Mouse (Mus musculus): Measurements from ENCODE around the gene Gpr18. TPM values are rescaled to one million over a fixed set of nuclear protein-coding genes. Genes with fewer than 3 reads are reported as not detected.

Gpr18 gene
- polyA plus RNA-seq, 2 experiments: 0.08 to 0.17 TPM

GRCm38 (mm10) chr14:121927451-121927850 is 11.9 kb upstream of the Gpr18 start:
- H3K9ac ChIP-seq (replicated peaks): no peak overlapping the region
- TF ChIP-seq CTCF (IDR thresholded peaks at IDR 0.05; ENCODE audit: low read depth): no peak
- TF ChIP-seq EP300 (IDR thresholded peaks at IDR 0.05; ENCODE audit: low read depth): no peak
- no peak overlapping the region for H3K4me3 ChIP-seq (ENCODE audit: insufficient read depth in 1 of 2, low read depth in 2 of 2, low read length in 2 of 2)
- 85% methylated on average over 8 of the region's 8 CpGs for WGBS (ENCODE audit: insufficient replicate concordance)
- DNase-seq (ENCODE audit: low read depth in 3 of 3, low spot score in 3 of 3) (no peak), ATAC-seq (ENCODE audit: insufficient read depth) (no peak)
- no peak overlapping the region for H3K4me2 ChIP-seq (ENCODE audit: low read depth)
- no peaks in the 10 kb centered on the region for H3K9me3 ChIP-seq (ENCODE audit: control insufficient read depth, low read length)
- H3K36me3 ChIP-seq (replicated peaks; ENCODE audit: control insufficient read depth, insufficient read depth, low read depth): no peaks in the 10 kb centered on the region
- no peaks in the 10 kb centered on the region for H3K27me3 ChIP-seq (ENCODE audit: control insufficient read depth, insufficient read depth, low read length)
- no peak overlapping the region for H3K27ac ChIP-seq
- H3K4me1 ChIP-seq (replicated peaks; ENCODE audit: control insufficient read depth in 2 of 2, insufficient read depth in 2 of 2, low read length in 1 of 2): peaks cover 12 to 28% of the 10 kb centered on the region in 2 experiments

DNA sequence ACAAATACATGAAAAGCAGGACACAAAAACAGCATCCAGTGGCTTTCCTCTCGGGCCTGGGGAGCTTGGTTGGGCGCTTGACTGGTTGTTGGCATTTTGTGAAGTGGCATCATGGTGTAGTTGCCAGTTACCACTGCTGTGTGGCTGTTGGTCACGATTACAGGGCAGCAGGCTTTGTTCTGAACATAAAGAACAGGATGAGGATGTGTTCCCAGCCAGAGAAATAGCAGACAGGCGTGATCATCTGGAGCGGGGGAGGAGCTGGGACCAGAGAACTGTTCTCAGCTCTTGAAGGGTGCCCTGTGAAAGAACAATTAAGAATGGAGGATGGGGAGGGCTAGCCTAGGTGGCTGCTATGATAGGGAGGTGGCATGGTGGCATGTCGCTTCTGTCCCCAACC is 11.3 kb upstream of the Gpr18 start:
- ATAC-seq (ENCODE audit: insufficient read depth): no peak
- DNase-seq (ENCODE audit: low read depth in 3 of 3, low spot score in 3 of 3): no peak
- WGBS (ENCODE audit: insufficient replicate concordance): 74% methylated on average over 6 of the region's 6 CpGs

DNA sequence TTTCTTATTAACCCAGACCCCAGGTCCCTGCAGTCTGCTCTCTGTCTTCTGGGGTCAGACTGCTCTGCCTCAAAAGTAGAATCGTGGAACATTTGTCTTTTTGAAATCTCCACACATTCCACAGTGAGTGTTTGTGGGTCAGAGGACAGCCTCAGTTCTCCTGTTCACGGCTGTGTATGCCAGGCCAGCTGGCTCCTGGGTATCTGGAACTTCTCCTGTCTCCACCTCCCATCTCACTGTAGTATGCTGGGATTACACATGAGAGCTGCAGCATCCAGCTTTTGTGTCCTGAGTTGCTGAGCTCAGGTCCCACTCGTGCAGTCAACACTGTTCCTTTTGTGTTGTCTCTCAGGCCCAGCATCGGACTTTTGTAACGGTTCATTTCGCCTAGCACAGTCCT is 9.3 kb upstream of the Gpr18 start:
- no peaks in the 10 kb centered on the region for H3K27me3 ChIP-seq (ENCODE audit: control insufficient read depth, insufficient read depth, low read length)
- H3K27ac ChIP-seq: no peak overlapping the region
- ATAC-seq (ENCODE audit: insufficient read depth) (no peak), DNase-seq (ENCODE audit: low read depth in 3 of 3, low spot score in 3 of 3) (no peak)
- H3K4me1 ChIP-seq (replicated peaks; ENCODE audit: control insufficient read depth in 2 of 2, insufficient read depth in 2 of 2, low read length in 1 of 2): peaks cover 12 to 17% of the 10 kb centered on the region in 2 experiments
- no peak overlapping the region for H3K4me3 ChIP-seq (ENCODE audit: insufficient read depth in 1 of 2, low read depth in 2 of 2, low read length in 2 of 2)
- H3K9me3 ChIP-seq (ENCODE audit: control insufficient read depth, low read length): no peaks in the 10 kb centered on the region
- 65% methylated on average over 6 of the region's 6 CpGs for WGBS (ENCODE audit: insufficient replicate concordance)
- no peaks in the 10 kb centered on the region for H3K36me3 ChIP-seq (replicated peaks; ENCODE audit: control insufficient read depth, insufficient read depth, low read depth)
- no peak overlapping the region for H3K9ac ChIP-seq (replicated peaks)
- TF ChIP-seq CTCF (IDR thresholded peaks at IDR 0.05; ENCODE audit: low read depth) (no peak), EP300 (IDR thresholded peaks at IDR 0.05; ENCODE audit: low read depth) (no peak)
- H3K4me2 ChIP-seq (ENCODE audit: low read depth): no peak overlapping the region

More for the DNA sequence above, 11.3 kb upstream of the Gpr18 start:
- H3K27me3 ChIP-seq (ENCODE audit: control insufficient read depth, insufficient read depth, low read length): no peaks in the 10 kb centered on the region
- H3K27ac ChIP-seq: no peak overlapping the region
- H3K4me1 ChIP-seq (replicated peaks; ENCODE audit: control insufficient read depth in 2 of 2, insufficient read depth in 2 of 2, low read length in 1 of 2): peaks cover 12 to 26% of the 10 kb centered on the region in 2 experiments
- no peak overlapping the region for H3K9ac ChIP-seq (replicated peaks)
- no peak for TF ChIP-seq EP300 (IDR thresholded peaks at IDR 0.05; ENCODE audit: low read depth)
- TF ChIP-seq CTCF (IDR thresholded peaks at IDR 0.05; ENCODE audit: low read depth): no peak
- H3K4me2 ChIP-seq (ENCODE audit: low read depth): no peak overlapping the region
- H3K4me3 ChIP-seq (ENCODE audit: insufficient read depth in 1 of 2, low read depth in 2 of 2, low read length in 2 of 2): no peak overlapping the region
- H3K9me3 ChIP-seq (ENCODE audit: control insufficient read depth, low read length): no peaks in the 10 kb centered on the region
- no peaks in the 10 kb centered on the region for H3K36me3 ChIP-seq (replicated peaks; ENCODE audit: control insufficient read depth, insufficient read depth, low read depth)

GRCm38 (mm10) chr14:121922731-121923130 is 7.2 kb upstream of the Gpr18 start:
- no peak overlapping the region for H3K27ac ChIP-seq
- H3K4me1 ChIP-seq (replicated peaks; ENCODE audit: control insufficient read depth in 2 of 2, insufficient read depth in 2 of 2, low read length in 1 of 2): 0 out of 4 replicates have a peak, but pooled peaks cover 0 to 3% of the 10 kb centered on the region in 2 experiments
- WGBS (ENCODE audit: insufficient replicate concordance): 64% methylated on average over 4 of the region's 4 CpGs
- no peaks in the 10 kb centered on the region for H3K9me3 ChIP-seq (ENCODE audit: control insufficient read depth, low read length)
- H3K4me2 ChIP-seq (ENCODE audit: low read depth): no peak overlapping the region
- no peak overlapping the region for H3K4me3 ChIP-seq (ENCODE audit: insufficient read depth in 1 of 2, low read depth in 2 of 2, low read length in 2 of 2)
- H3K36me3 ChIP-seq (replicated peaks; ENCODE audit: control insufficient read depth, insufficient read depth, low read depth): no peaks in the 10 kb centered on the region
- H3K27me3 ChIP-seq (ENCODE audit: control insufficient read depth, insufficient read depth, low read length): no peaks in the 10 kb centered on the region
- TF ChIP-seq CTCF (IDR thresholded peaks at IDR 0.05; ENCODE audit: low read depth) (no peak), EP300 (IDR thresholded peaks at IDR 0.05; ENCODE audit: low read depth) (no peak)
- no peak overlapping the region for H3K9ac ChIP-seq (replicated peaks)
- DNase-seq (ENCODE audit: low read depth in 3 of 3, low spot score in 3 of 3) (no peak), ATAC-seq (ENCODE audit: insufficient read depth) (no peak)

- H3K9me3 ChIP-seq (ENCODE audit: control insufficient read depth, low read length): no peaks in the 10 kb centered on the region
- DNase-seq (ENCODE audit: low read depth in 3 of 3, low spot score in 3 of 3): no peak
- WGBS (ENCODE audit: insufficient replicate concordance): 67% methylated on average over 4 of the region's 4 CpGs
- H3K27me3 ChIP-seq (ENCODE audit: control insufficient read depth, insufficient read depth, low read length): no peaks in the 10 kb centered on the region
- no peak overlapping the region for H3K4me3 ChIP-seq (ENCODE audit: insufficient read depth in 1 of 2, low read depth in 2 of 2, low read length in 2 of 2)
- H3K27ac ChIP-seq: no peak overlapping the region
- H3K36me3 ChIP-seq (replicated peaks; ENCODE audit: control insufficient read depth, insufficient read depth, low read depth): no peaks in the 10 kb centered on the region
- 0 out of 4 replicates have a peak, but pooled peaks cover 0 to 3% of the 10 kb centered on the region in 2 experiments for H3K4me1 ChIP-seq (replicated peaks; ENCODE audit: control insufficient read depth in 2 of 2, insufficient read depth in 2 of 2, low read length in 1 of 2)
- no peak for ATAC-seq (ENCODE audit: insufficient read depth)
- H3K4me2 ChIP-seq (ENCODE audit: low read depth): no peak overlapping the region
- no peak overlapping the region for H3K9ac ChIP-seq (replicated peaks)
- TF ChIP-seq EP300 (IDR thresholded peaks at IDR 0.05; ENCODE audit: low read depth) (no peak), CTCF (IDR thresholded peaks at IDR 0.05; ENCODE audit: low read depth) (no peak)
Measured at GRCm38 (mm10) chr14:121922016-121922415, 6.4 kb upstream of the Gpr18 start.
